Mouse (Mus musculus) layer of hippocampus, adult 9-10 months (tissue): ENCODE results near the gene Coro2b.
"Not testable (repeated sequence)": the region's sequence is repeated elsewhere in the genome, so short reads cannot be mapped to it uniquely, and the experiment has no call there.

ENCODE experiments used
- DNase-seq: peaks from one replicate; pipeline ENCODE4 v3.0.0; 2022; ENCODE audit warnings: low spot score

Coro2b gene

GRCm38 (mm10) chr9:62471541-62472189 is 65.2 kb downstream of the Coro2b start:
- no peak for DNase-seq

- no peak for DNase-seq
Observed at GRCm38 (mm10) chr9:62471041-62471440, 65.8 kb downstream of the Coro2b start.

GRCm38 (mm10) chr9:62470398-62470797 is 66.4 kb downstream of the Coro2b start:
- peak; percentile 71 for DNase-seq

- no peak for DNase-seq
Observed at GRCm38 (mm10) chr9:62469696-62470095, 67.1 kb downstream of the Coro2b start.

- no peak for DNase-seq
Observed at GRCm38 (mm10) chr9:62469143-62469542, 67.7 kb downstream of the Coro2b start.

GRCm38 (mm10) chr9:62467413-62467784 is 69.4 kb downstream of the Coro2b start:
- no peak for DNase-seq

GRCm38 (mm10) chr9:62466742-62467412 is 70.0 kb downstream of the Coro2b start:
- DNase-seq: no peak

GRCm38 (mm10) chr9:62466053-62466452 is 70.8 kb downstream of the Coro2b start:
- no peak for DNase-seq

- no peak for DNase-seq
Observed at GRCm38 (mm10) chr9:62464727-62465126, 72.1 kb downstream of the Coro2b start.

GRCm38 (mm10) chr9:62461766-62462165 is 75.1 kb downstream of the Coro2b start:
- DNase-seq: no peak

GRCm38 (mm10) chr9:62461095-62461494 is 75.7 kb downstream of the Coro2b start:
- DNase-seq: no peak

- DNase-seq: no peak
Observed at GRCm38 (mm10) chr9:62460086-62460485, 76.8 kb downstream of the Coro2b start.

GRCm38 (mm10) chr9:62458457-62458856 is 78.4 kb downstream of the Coro2b start:
- no peak for DNase-seq

GRCm38 (mm10) chr9:62456015-62456414 is 80.8 kb downstream of the Coro2b start:
- DNase-seq: no peak

- no peak for DNase-seq
Observed at GRCm38 (mm10) chr9:62455210-62455969, 81.5 kb downstream of the Coro2b start.

GRCm38 (mm10) chr9:62452373-62452993 is 84.4 kb downstream of the Coro2b start:
- no peak for DNase-seq

GRCm38 (mm10) chr9:62451585-62452372 is 85.1 kb downstream of the Coro2b start:
- DNase-seq: no peak

GRCm38 (mm10) chr9:62450862-62451261 is 86.0 kb downstream of the Coro2b start:
- DNase-seq: no peak

GRCm38 (mm10) chr9:62450355-62450754 is 86.5 kb downstream of the Coro2b start:
- no peak for DNase-seq

GRCm38 (mm10) chr9:62447337-62447736 is 89.5 kb downstream of the Coro2b start:
- DNase-seq: not testable (repeated sequence)

GRCm38 (mm10) chr9:62438755-62439101 is 98.1 kb downstream of the Coro2b start:
- DNase-seq: no peak
